Mouse (Mus musculus): ENCODE data around the gene Gm5617. TPM values are rescaled to one million over a fixed set of nuclear protein-coding genes. Genes with fewer than 3 reads are reported as not detected.

Gene Gm5617
- polyA plus RNA-seq (2012; rRNA removed), result 20.3 and 29.4 TPM in 2 replicates

DNA sequence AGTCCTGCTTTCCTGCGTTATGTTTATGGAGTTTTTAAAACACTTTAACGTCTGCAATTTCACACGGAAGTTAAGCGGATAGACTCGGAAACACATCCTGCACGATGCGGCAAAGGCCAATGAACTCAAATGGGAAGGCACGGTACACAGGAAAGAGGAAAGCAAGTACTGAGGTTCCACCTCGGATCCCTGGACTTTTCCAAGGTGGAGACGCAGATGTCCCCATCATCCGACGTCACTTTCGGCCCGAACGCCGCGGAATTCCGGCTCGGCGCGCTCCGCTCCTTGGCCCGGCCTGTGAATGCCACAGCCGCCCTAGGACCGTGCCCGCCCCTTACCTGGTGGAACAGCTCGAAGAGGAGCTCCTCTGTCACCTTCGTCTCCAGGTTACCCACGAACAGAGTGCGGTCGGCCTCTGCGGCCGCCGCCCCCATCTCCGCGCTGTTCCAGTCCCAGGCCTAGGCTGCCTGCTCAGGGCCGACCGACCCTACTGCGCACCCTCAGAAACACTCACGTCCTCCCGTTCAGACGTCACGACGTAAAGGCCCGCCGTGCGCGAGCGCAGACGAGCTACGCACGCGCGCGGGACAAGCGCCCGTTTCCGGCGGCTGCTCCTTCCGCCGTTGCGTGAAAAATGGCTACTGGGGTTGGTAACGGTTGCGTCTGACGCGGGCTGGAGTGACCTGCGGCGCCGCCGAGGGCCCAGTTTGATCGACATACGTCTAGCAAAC lies at the start of gene Gm5617, which contains the start of gene Rbm7:
Gm5617 (plus strand) TSS at position 626 of the 731 bp plus-strand sequence.
Rbm7 (minus strand) TSS at position 483 of the 731 bp plus-strand sequence.

DNA sequence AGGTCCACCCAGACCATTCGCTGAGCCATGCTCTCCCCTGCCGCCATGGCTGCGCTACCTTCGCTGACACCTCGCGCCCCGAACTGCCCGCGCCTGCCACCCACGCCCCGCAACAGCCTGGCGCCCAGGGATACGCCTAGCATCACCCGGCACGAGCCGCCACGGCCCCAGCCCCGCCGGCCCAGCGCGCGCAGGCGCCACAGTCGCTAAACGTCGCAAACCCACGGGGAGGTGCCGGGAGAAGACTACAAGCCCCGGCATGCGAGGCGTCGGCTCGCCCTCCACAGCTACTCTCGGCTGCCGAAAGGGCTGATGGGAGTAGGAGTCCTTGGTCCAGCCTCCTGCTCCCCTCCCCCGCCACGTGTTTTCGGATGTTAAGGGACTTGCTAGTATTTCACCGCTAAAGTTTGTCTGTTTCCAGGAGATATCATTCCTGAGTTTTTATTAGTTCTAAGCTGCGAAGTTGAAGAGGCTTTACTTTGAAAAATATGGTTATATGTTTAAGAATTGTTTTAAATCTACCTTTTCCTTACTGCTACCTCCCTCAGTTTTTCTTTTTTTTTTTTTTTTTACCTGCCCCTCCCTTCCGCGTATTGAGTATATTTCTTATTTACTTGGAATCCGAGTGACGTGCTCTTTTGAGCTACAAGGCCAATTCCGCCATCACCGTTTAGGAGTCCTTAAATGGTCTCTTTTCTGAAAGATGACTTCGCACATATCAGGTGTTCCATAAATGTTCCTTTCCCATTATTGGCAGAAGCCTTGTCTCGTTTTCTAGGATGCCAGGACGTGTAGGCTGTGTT lies 14.6 kb upstream of the Gm5617 start, which contains the start of gene Rexo2:
Rexo2 (minus strand) TSS at position 213 of the 803 bp plus-strand sequence.

Other genes starting within 250 kb of the Gm5617 start
- 6.0 and 7.6 TPM in 2 replicates for gene Nxpe2, start 142.0 kb upstream of the Gm5617 start, polyA plus RNA-seq (2012; rRNA removed)
- 77.8 and 93.3 TPM in 2 replicates for gene Rexo2, start 14.8 kb upstream of the Gm5617 start, polyA plus RNA-seq (2012; rRNA removed)
- 28.1 and 57.4 TPM in 2 replicates for gene Rbm7, start 143 bp upstream of the Gm5617 start, polyA plus RNA-seq (2012; rRNA removed)
- 0.58 and 1.0 TPM in 2 replicates for gene Nnmt, start 109.7 kb downstream of the Gm5617 start, polyA plus RNA-seq (2012; rRNA removed)